Mouse (Mus musculus) liver, embryonic 13.5 days (tissue): ENCODE data around the gene Ppp1r13l. TPM values are rescaled to one million over a fixed set of nuclear protein-coding genes. Genes with fewer than 3 reads are reported as not detected.

Experiments used
- ATAC-seq: fragments of 200-750 bp; cut with Nextera tagmentation; 2 replicates; pipeline ENCODE4 v1.8.0; 2017; ENCODE audit warnings: low read depth, mild to moderate bottlenecking, moderate number of reproducible peaks, moderate library complexity
- DNase-seq: peaks from one replicate; pipeline ENCODE4 v3.0.0; 2022
- H3K27ac ChIP-seq: fragments of 300-500 bp; sonication (generic); 2 replicates; pipeline ENCODE4 v1.5.1; 2015; ENCODE audit warnings: moderate library complexity, mild to moderate bottlenecking, inconsistent platforms
- H3K27me3 ChIP-seq: fragments of 300-500 bp; sonication (generic); 2 replicates; pipeline ENCODE4 v1.6.1; 2015; ENCODE audit warnings: mild to moderate bottlenecking, inconsistent platforms
- H3K36me3 ChIP-seq: fragments of 300-500 bp; sonication (generic); 2 replicates; pipeline ENCODE4 v1.6.1; 2015; ENCODE audit warnings: mild to moderate bottlenecking, inconsistent platforms
- H3K4me1 ChIP-seq: fragments of 300-500 bp; sonication (generic); replicated peaks from 2 replicates; pipeline ENCODE4 v1.6.1; 2015; ENCODE audit warnings: inconsistent platforms
- H3K4me2 ChIP-seq: fragments of 300-500 bp; sonication (generic); 2 replicates; pipeline ENCODE4 v1.6.1; 2015; ENCODE audit warnings: inconsistent platforms, mild to moderate bottlenecking, moderate library complexity
- H3K4me3 ChIP-seq: fragments of 300-500 bp; sonication (generic); replicated peaks from 2 replicates; pipeline ENCODE4 v1.5.1; 2015; ENCODE audit warnings: mild to moderate bottlenecking, inconsistent platforms
- H3K9ac ChIP-seq: fragments of 300-500 bp; sonication (generic); 2 replicates; pipeline ENCODE4 v1.6.1; 2015; ENCODE audit warnings: mild to moderate bottlenecking, inconsistent platforms
- H3K9me3 ChIP-seq: fragments of 300-500 bp; sonication (generic); replicated peaks from 2 replicates; pipeline ENCODE4 v1.6.1; 2016; ENCODE audit warnings: inconsistent platforms
- WGBS: fragments of 180-500 bp; shearing (Covaris S2); methylation state at CpG from one replicate; pipeline ENCODE4 v1.1.7; 2015; ENCODE audit not compliant: insufficient replicate concordance; 5-methylcytosine and 5-hydroxymethylcytosine counted together
- polyA plus RNA-seq: library from polyadenylated mRNA; unstranded; fragments of >200 nt; fragmentation: Nextera tagmentation; extraction: Ambion mirVana; gene quantifications from 2 replicates; pipeline ENCODE4 v1.2.1, GENCODE M21; 2015

Gene Ppp1r13l
- polyA plus RNA-seq, 1 experiment from 2014 or later = 1.1 TPM

- Histone ChIP-seq H3K36me3 (no peaks in the 10 kb centered on the region), H3K9ac (no peak overlapping the region), H3K4me3 (no peak overlapping the region), H3K9me3 (no peaks in the 10 kb centered on the region), H3K4me2 (no peak overlapping the region), H3K4me1 (peaks cover 30% of the 10 kb centered on the region), H3K27me3 (peaks cover 59% of the 10 kb centered on the region), H3K27ac (no peak overlapping the region)
- no peak for DNase-seq
- ATAC-seq = no peak
- WGBS = 41% methylated on average over 2 of the region's 2 CpGs
Observed at GRCm38 (mm10) chr7:19338060-19338459, 21.5 kb upstream of the Ppp1r13l start.

GRCm38 (mm10) chr7:19338596-19338995 is 21.0 kb upstream of the Ppp1r13l start:
- 52% methylated on average over 7 of the region's 7 CpGs for WGBS
- H3K9me3 ChIP-seq = no peaks in the 10 kb centered on the region
- no peak overlapping the region for H3K9ac ChIP-seq
- no peak overlapping the region for H3K27ac ChIP-seq
- H3K4me1 ChIP-seq = peaks cover 30% of the 10 kb centered on the region
- ATAC-seq (no peak), DNase-seq (no peak)
- H3K27me3 ChIP-seq = peaks cover 63% of the 10 kb centered on the region
- no peak overlapping the region for H3K4me3 ChIP-seq
- no peaks in the 10 kb centered on the region for H3K36me3 ChIP-seq
- H3K4me2 ChIP-seq = no peak overlapping the region

DNA sequence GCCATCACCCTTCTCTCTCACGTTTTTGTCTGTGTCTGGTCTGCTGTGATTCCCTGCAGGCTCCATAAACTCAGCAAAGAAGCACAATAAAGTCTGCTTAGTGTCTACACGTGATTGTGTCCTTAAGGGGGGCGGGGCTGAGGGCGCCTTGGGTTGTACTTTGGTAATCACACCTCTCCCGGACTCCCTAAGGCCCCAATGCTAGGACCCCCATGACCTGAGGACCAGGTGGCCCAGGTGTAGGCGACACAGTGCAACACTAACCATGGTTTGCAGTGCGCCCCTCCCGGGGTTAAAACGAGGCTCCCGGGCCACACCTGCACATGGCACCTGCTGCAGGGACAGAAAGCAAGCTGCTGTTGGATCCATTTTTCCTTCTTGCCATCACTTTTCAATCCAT is 18.3 kb upstream of the Ppp1r13l start:
- DNase-seq = no peak
- Histone ChIP-seq H3K4me3 (no peak overlapping the region), H3K27me3 (peaks cover 64% of the 10 kb centered on the region), H3K9ac (no peak overlapping the region), H3K27ac (no peak overlapping the region), H3K9me3 (no peaks in the 10 kb centered on the region), H3K4me2 (no peak overlapping the region), H3K4me1 (peaks cover 43% of the 10 kb centered on the region), H3K36me3 (no peaks in the 10 kb centered on the region)
- WGBS = 20% methylated on average over 10 of the region's 10 CpGs
- no peak for ATAC-seq

DNA sequence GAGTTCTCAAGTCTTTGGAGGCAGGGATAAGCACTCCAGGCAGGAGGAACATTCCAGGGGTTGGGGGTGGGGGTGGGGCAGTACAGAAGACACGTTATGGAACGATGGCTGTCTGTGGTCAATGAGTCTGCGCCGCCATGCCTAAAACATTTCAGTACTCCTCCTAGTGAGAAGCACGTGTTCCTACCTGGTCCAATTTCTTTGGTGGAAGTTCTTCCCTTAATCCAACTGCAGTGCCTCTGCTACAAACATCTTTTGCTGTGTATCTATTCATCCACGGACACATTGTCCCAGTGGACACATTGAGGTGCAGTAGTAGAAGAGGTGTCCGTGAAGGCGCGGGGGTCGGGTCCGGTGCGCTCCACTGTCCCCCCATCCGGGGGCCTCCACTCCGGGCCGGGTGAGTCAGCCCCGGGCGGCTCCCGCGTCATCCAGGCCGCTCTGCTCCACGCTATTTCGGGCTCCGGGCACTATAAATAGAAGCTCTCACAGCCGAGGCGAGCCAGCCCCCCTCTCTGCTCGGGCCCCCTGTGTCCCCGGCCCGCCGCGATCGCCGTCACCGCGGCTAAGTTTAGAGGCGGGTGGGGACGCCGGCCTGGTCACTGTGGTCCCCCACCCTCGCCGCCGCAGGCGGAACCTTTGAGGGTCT is 17.7 kb upstream of the Ppp1r13l start:
- H3K27ac ChIP-seq = no peak overlapping the region
- no peak for DNase-seq
- peak overlapping the region; percentile 20; the same call in 1 of the 2 replicates for H3K9ac ChIP-seq

DNA sequence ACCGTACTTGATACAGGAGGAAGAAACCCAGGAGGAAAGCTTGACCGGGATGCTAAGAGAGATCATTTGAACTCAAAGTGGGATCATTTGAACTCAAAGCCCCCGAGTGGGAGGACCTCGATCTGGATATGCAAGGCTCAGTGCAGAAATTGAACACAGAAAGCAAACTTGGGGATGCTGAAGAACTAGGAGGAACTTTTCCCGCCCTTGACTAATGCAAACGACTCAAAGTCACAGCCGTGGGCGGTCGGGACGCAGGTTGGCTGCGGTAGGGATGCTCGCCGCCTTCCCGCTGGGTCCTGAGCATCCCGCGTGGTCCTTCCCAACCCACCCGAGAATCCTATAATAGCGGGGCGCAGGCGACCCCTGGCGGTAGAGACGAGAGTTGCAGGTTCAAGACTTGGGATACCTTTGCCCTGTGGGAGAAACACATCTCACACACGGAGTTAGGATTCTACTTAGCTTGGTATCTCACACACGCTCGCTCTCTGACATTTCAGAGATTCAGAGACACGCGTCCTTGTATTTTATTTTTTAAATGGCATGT is 17.0 kb upstream of the Ppp1r13l start:
- Histone ChIP-seq H3K4me3 (peak overlapping the region; percentile 38), H3K27me3 (peaks cover 60% of the 10 kb centered on the region), H3K36me3 (no peaks in the 10 kb centered on the region), H3K4me2 (peak overlapping the region; percentile 56), H3K9ac (peak overlapping the region; percentile 20; the same call in 1 of the 2 replicates), H3K27ac (no peak overlapping the region), H3K4me1 (peaks cover 43% of the 10 kb centered on the region), H3K9me3 (no peaks in the 10 kb centered on the region)
- DNase-seq (no peak), ATAC-seq (no peak)
- under 1% methylated on average over 27 of the region's 27 CpGs for WGBS

More for the DNA sequence above, 17.7 kb upstream of the Ppp1r13l start:
- H3K4me2 ChIP-seq = peak overlapping the region; percentile 56
- peaks cover 62% of the 10 kb centered on the region for H3K27me3 ChIP-seq
- WGBS = 2% methylated on average over 41 of the region's 41 CpGs
- no peaks in the 10 kb centered on the region for H3K36me3 ChIP-seq
- H3K4me1 ChIP-seq = peaks cover 43% of the 10 kb centered on the region
- H3K9me3 ChIP-seq = no peaks in the 10 kb centered on the region
- no peak for ATAC-seq
- peak overlapping the region; percentile 38 for H3K4me3 ChIP-seq

- H3K4me1 ChIP-seq = peaks cover 39% of the 10 kb centered on the region
- no peak overlapping the region for H3K9ac ChIP-seq
- H3K9me3 ChIP-seq = no peaks in the 10 kb centered on the region
- H3K36me3 ChIP-seq = no peaks in the 10 kb centered on the region; the same call in 1 of the 2 replicates
- DNase-seq (peak; percentile 46), ATAC-seq (no peak)
- peak overlapping the region; percentile 56; the same call in 1 of the 2 replicates for H3K4me2 ChIP-seq
- under 1% methylated on average over 11 of the region's 11 CpGs for WGBS
- no peak overlapping the region for H3K4me3 ChIP-seq
- H3K27me3 ChIP-seq = peaks cover 53% of the 10 kb centered on the region
- H3K27ac ChIP-seq = no peak overlapping the region
Observed at GRCm38 (mm10) chr7:19343210-19343808, 16.2 kb upstream of the Ppp1r13l start.

- H3K36me3 ChIP-seq = peaks cover 9% of the 10 kb centered on the region
- peaks cover 42% of the 10 kb centered on the region for H3K4me1 ChIP-seq
- peak within 1 kb of the TSS; percentile 70 for H3K4me3 ChIP-seq
- H3K27me3 ChIP-seq = peaks cover 46% of the 10 kb centered on the region
- no peaks in the 10 kb centered on the region for H3K9me3 ChIP-seq
- peak within 1 kb of the TSS; percentile 67 for H3K9ac ChIP-seq
- ATAC-seq (no peak), DNase-seq (no peak)
- H3K27ac ChIP-seq = peak within 1 kb of the TSS; percentile 70; the same call in 1 of the 2 replicates
- WGBS = 18% methylated on average over 12 of the region's 12 CpGs
- H3K4me2 ChIP-seq = peak within 1 kb of the TSS; percentile 85
Observed at GRCm38 (mm10) chr7:19344237-19344847, 15.2 kb upstream of the Ppp1r13l start, which contains the start of gene Ercc1. Gene Ercc1 (plus strand): TSS chr7:19344778.

GRCm38 (mm10) chr7:19344938-19345471 is 14.5 kb upstream of the Ppp1r13l start:
- under 1% methylated on average over 31 of the region's 31 CpGs for WGBS
- ATAC-seq (peak; percentile 93), DNase-seq (peak; percentile 97)
- peak overlapping the region; percentile 70; the same call in 1 of the 2 replicates for H3K27ac ChIP-seq
- peak overlapping the region; percentile 67 for H3K9ac ChIP-seq
- H3K4me3 ChIP-seq = peak overlapping the region; percentile 70
- peak overlapping the region; percentile 85 for H3K4me2 ChIP-seq
- H3K9me3 ChIP-seq = no peaks in the 10 kb centered on the region
- H3K36me3 ChIP-seq = peaks cover 14% of the 10 kb centered on the region
- peaks cover 44% of the 10 kb centered on the region for H3K4me1 ChIP-seq
- H3K27me3 ChIP-seq = peaks cover 39% of the 10 kb centered on the region

DNA sequence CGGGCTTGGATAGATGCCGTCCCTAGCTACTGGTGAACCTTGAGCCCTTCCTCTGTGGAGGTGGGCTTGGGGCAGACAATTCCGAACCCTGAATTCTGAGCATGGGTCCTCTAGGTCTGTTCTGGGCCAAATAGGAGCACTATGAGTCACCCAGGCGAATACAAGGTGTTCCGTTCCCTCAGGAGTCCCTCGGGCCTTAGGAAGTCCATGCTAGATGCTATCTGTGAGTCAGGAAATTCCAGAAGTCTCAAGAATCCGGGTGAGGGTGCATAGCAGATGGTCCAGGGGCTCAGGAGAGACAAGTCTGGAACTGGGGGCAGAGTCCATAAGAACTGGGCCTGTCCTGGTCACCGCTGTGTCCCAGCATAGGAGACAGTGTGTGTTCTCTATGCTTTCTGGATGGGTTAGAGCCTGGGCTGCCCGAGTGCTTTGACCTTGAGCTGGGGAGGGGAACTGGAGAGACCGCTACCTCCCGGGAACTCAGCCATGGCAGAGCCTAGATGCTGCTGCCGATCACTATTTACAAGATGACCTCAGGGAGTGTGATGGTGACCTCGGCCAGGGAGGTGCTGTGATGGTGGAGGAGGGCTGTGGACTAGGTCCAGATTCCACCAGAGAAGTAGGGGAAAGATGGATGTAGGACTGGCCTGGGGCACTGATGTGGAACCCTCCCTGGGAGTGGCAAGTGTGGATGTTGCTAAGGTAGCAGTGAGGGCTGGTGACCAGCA is 10.2 kb upstream of the Ppp1r13l start:
- Histone ChIP-seq H3K9ac (no peak overlapping the region), H3K4me3 (no peak overlapping the region), H3K27ac (no peak overlapping the region), H3K27me3 (no peaks in the 10 kb centered on the region; the same call in 1 of the 2 replicates), H3K4me2 (no peak overlapping the region), H3K4me1 (peaks cover 23% of the 10 kb centered on the region), H3K36me3 (peaks cover 37% of the 10 kb centered on the region), H3K9me3 (no peaks in the 10 kb centered on the region)
- 67% methylated on average over 13 of the region's 13 CpGs for whole genome bisulfite sequencing
- DNase-seq (no peak), ATAC-seq (no peak)

GRCm38 (mm10) chr7:19350221-19350620 is 9.3 kb upstream of the Ppp1r13l start:
- no peak for ATAC-seq
- H3K27me3 ChIP-seq = no peaks in the 10 kb centered on the region
- peaks cover 16% of the 10 kb centered on the region for H3K4me1 ChIP-seq
- no peak overlapping the region for H3K27ac ChIP-seq
- no peak overlapping the region for H3K4me2 ChIP-seq
- DNase-seq = no peak
- H3K9me3 ChIP-seq = no peaks in the 10 kb centered on the region
- H3K4me3 ChIP-seq = no peak overlapping the region
- WGBS = 85% methylated on average over 8 of the region's 8 CpGs
- peaks cover 44% of the 10 kb centered on the region for H3K36me3 ChIP-seq
- H3K9ac ChIP-seq = no peak overlapping the region
